Mouse (Mus musculus) kidney, postnatal 0 days (tissue): ENCODE measurements at regions not wholly inside any gene's neighbourhood (a gene's known extent, or its start where the extent isn't known, plus 50 kb on each side); places are given as distances from the start of the nearest gene placed in this dataset.

Source experiments
- ATAC-seq: fragments of 200-750 bp; cut with Nextera tagmentation; replicated peaks from 2 replicates; pipeline ENCODE4 v1.8.0; 2017; ENCODE audit warnings: low read depth, moderate number of reproducible peaks, moderate TSS enrichment, moderate library complexity; ENCODE audit not compliant: low FRiP score
- DNase-seq: peaks from one replicate; pipeline ENCODE4 v3.0.0-alpha.2; 2016; ENCODE audit warnings: low spot score
- H3K27ac ChIP-seq: fragments of 300-500 bp; sonication (generic); 2 replicates; pipeline ENCODE4 v1.5.1; 2014; ENCODE audit warnings: mild to moderate bottlenecking
- H3K27me3 ChIP-seq: fragments of 300-500 bp; sonication (generic); 2 replicates; pipeline ENCODE4 v1.6.1; 2014; ENCODE audit warnings: low read length, mixed read lengths; ENCODE audit not compliant: insufficient read depth
- H3K36me3 ChIP-seq: fragments of 300-500 bp; sonication (generic); 2 replicates; pipeline ENCODE4 v1.6.1; 2014; ENCODE audit warnings: low read length, mixed read lengths; ENCODE audit not compliant: insufficient read depth
- H3K4me1 ChIP-seq: fragments of 300-500 bp; sonication (generic); replicated peaks from 2 replicates; pipeline ENCODE4 v1.6.1; 2014; ENCODE audit warnings: antibody characterized with exemption, low read length, mixed read lengths; ENCODE audit not compliant: insufficient read depth
- H3K4me2 ChIP-seq: fragments of 300-500 bp; sonication (generic); 2 replicates; pipeline ENCODE4 v1.6.1; 2014; ENCODE audit warnings: mild to moderate bottlenecking, low read length, moderate library complexity, mixed read lengths
- H3K4me3 ChIP-seq: fragments of 300-500 bp; sonication (generic); replicated peaks from 2 replicates; pipeline ENCODE4 v1.5.1; 2014; ENCODE audit warnings: low read depth, low read length
- H3K9ac ChIP-seq: fragments of 300-500 bp; sonication (generic); 2 replicates; pipeline ENCODE4 v1.6.1; 2014; ENCODE audit warnings: low read depth, low read length
- H3K9me3 ChIP-seq: fragments of 300-500 bp; sonication (generic); replicated peaks from 2 replicates; pipeline ENCODE4 v1.6.1; 2016; ENCODE audit warnings: low read length, inconsistent platforms, mixed read lengths
- CTCF ChIP-seq: IDR thresholded peaks from 2 replicates; pipeline ENCODE4 v1.5.1; 2016; ENCODE audit warnings: antibody characterized with exemption, low read depth, mild to moderate bottlenecking, moderate library complexity
- WGBS: fragments of 180-500 bp; shearing (Covaris S2); extraction: QIAGEN DNeasy Blood & Tissue Kit; methylation state at CpG from one replicate; pipeline ENCODE4 v1.1.7; 2014; 5-methylcytosine and 5-hydroxymethylcytosine counted together

GRCm38 (mm10) chr14:24650902-24651270 lies 164.0 kb downstream of the Rps24 start:
- DNase-seq: no peak
- Histone ChIP-seq H3K27ac (no peak overlapping the region), H3K36me3 (no peaks in the 10 kb centered on the region), H3K27me3 (no peaks in the 10 kb centered on the region), H3K9ac (no peak overlapping the region), H3K4me1 (no peaks in the 10 kb centered on the region), H3K4me2 (no peak overlapping the region), H3K4me3 (no peak overlapping the region), H3K9me3 (no peaks in the 10 kb centered on the region)
- TF ChIP-seq CTCF: no peak
- no peak for ATAC-seq
- 43% methylated on average over 12 of the region's 12 CpGs for WGBS

GRCm38 (mm10) chr14:24652591-24652990 lies 165.7 kb downstream of the Rps24 start:
- H3K9ac ChIP-seq: no peak overlapping the region
- H3K36me3 ChIP-seq: no peaks in the 10 kb centered on the region
- DNase-seq (no peak), ATAC-seq (no peak)
- 70% methylated on average over 2 of the region's 2 CpGs for WGBS
- no peak for TF ChIP-seq CTCF
- no peak overlapping the region for H3K4me3 ChIP-seq
- no peaks in the 10 kb centered on the region for H3K9me3 ChIP-seq
- H3K27ac ChIP-seq: no peak overlapping the region
- no peaks in the 10 kb centered on the region for H3K27me3 ChIP-seq
- no peaks in the 10 kb centered on the region for H3K4me1 ChIP-seq
- no peak overlapping the region for H3K4me2 ChIP-seq

- Histone ChIP-seq H3K9ac (no peak overlapping the region), H3K36me3 (no peaks in the 10 kb centered on the region), H3K4me2 (no peak overlapping the region), H3K27ac (no peak overlapping the region), H3K9me3 (no peaks in the 10 kb centered on the region), H3K4me3 (no peak overlapping the region), H3K27me3 (no peaks in the 10 kb centered on the region), H3K4me1 (no peaks in the 10 kb centered on the region)
- DNase-seq: no peak
- WGBS: 32% methylated on average over 9 of the region's 9 CpGs
- no peak for ATAC-seq
- TF ChIP-seq CTCF: no peak
These were observed 168.7 kb downstream of the Rps24 start for GRCm38 (mm10) chr14:24655580-24655979.

- no peak for DNase-seq
- Histone ChIP-seq H3K9ac (no peak overlapping the region), H3K27me3 (no peaks in the 10 kb centered on the region), H3K4me3 (no peak overlapping the region), H3K4me2 (no peak overlapping the region), H3K27ac (no peak overlapping the region), H3K4me1 (no peaks in the 10 kb centered on the region), H3K36me3 (no peaks in the 10 kb centered on the region), H3K9me3 (no peaks in the 10 kb centered on the region)
- TF ChIP-seq CTCF: no peak
- 77% methylated on average over 2 of the region's 2 CpGs for WGBS
- no peak for ATAC-seq
These were observed 174.9 kb downstream of the Rps24 start for GRCm38 (mm10) chr14:24661797-24662196.

- Histone ChIP-seq H3K36me3 (no peaks in the 10 kb centered on the region), H3K27ac (no peak overlapping the region), H3K4me1 (no peaks in the 10 kb centered on the region), H3K9ac (no peak overlapping the region), H3K4me2 (no peak overlapping the region), H3K27me3 (no peaks in the 10 kb centered on the region), H3K4me3 (no peak overlapping the region), H3K9me3 (no peaks in the 10 kb centered on the region)
- TF ChIP-seq CTCF: no peak
- no peak for DNase-seq
- no peak for ATAC-seq
- 84% methylated on average over 4 of the region's 4 CpGs for WGBS
These were observed 178.3 kb downstream of the Rps24 start for GRCm38 (mm10) chr14:24665210-24665609.
